ENCODE assay signal across 13 mouse cellular contexts in genomic region chr9:101282651-101283050, GRCm38 (mm10).
"Had no signal": no experiment of that assay in that cellular context is flagged by ENCODE, and none has a peak within 500 bp of the region (broad histone marks: within the 10 kb centered on the region; RNA-seq: fewer than 3 reads in every experiment).

No protein-coding gene starts in this region.

- DNase-seq: left cerebral cortex, postnatal 4 days; liver, embryonic 13.5 days; lung, adult 18-20 months; retina, postnatal 1 day; right cerebral cortex, postnatal 4 days; spleen, adult 18-20 months; thymus, adult 18-20 months; thymus, postnatal 14 days had no signal

- H3K27me3 ChIP-seq: intestine, embryonic 15.5 days; limb, embryonic 13.5 days; liver, embryonic 13.5 days; midbrain, embryonic 12.5 days; neural tube, embryonic 13.5 days had no signal

- H3K9ac ChIP-seq: intestine, embryonic 15.5 days; limb, embryonic 13.5 days; liver, embryonic 13.5 days; midbrain, embryonic 12.5 days; neural tube, embryonic 13.5 days had no signal

- H3K4me2 ChIP-seq: intestine, embryonic 15.5 days; limb, embryonic 13.5 days; liver, embryonic 13.5 days; midbrain, embryonic 12.5 days; neural tube, embryonic 13.5 days had no signal

- H3K9me3 ChIP-seq: intestine, embryonic 15.5 days; limb, embryonic 13.5 days; liver, embryonic 13.5 days; midbrain, embryonic 12.5 days; neural tube, embryonic 13.5 days had no signal

- H3K4me1 ChIP-seq: intestine, embryonic 15.5 days; limb, embryonic 13.5 days; liver, embryonic 13.5 days; midbrain, embryonic 12.5 days; neural tube, embryonic 13.5 days had no signal

- ATAC-seq: intestine, embryonic 15.5 days; midbrain, embryonic 16.5 days had no signal

- H3K27ac ChIP-seq: intestine, embryonic 15.5 days; limb, embryonic 13.5 days; liver, embryonic 13.5 days; midbrain, embryonic 12.5 days; neural tube, embryonic 13.5 days had no signal

- H3K4me3 ChIP-seq: intestine, embryonic 15.5 days; limb, embryonic 13.5 days; liver, embryonic 13.5 days; midbrain, embryonic 12.5 days; neural tube, embryonic 13.5 days had no signal

- H3K36me3 ChIP-seq: intestine, embryonic 15.5 days; limb, embryonic 13.5 days; liver, embryonic 13.5 days; midbrain, embryonic 12.5 days; neural tube, embryonic 13.5 days had no signal
